Mouse (Mus musculus): ENCODE results near the gene Larp1. TPM values are rescaled to one million over a fixed set of nuclear protein-coding genes. Genes with fewer than 3 reads are reported as not detected.
A peak's percentile ranks its signal among the peaks of the same experiment; 100 is the strongest.

Larp1 gene
- polyA plus RNA-seq, 1 experiment from 2014 or later: 21.3 TPM

DNA sequence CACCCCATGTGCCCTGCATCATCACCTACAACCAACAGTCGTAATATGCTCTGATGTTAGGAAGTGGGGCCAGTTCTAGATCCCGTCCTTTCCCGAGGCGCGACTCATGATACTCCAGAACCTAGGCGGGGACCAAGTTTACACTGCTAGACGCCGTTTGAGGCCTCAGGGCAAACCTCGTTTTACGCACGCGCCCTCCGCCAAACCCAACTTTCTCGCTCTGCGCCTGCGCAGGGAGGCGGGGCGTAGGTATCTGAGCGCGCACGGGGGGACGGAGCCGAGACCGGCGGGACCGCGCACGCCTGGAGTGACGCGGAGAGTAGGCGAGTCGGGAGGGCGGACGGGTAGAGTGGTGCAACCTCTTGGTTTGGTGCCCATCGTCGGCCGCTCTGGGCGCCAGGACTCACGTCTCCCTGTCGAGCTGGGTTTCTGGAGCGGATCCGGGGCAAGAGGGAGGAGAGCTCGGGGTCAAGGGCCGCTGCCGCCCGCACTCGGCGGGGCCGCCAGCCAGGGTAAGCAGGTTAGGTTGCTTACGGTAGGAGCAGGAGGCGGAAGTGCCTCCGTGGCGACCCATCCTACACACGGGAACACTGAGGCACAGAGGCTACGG is 94.9 kb downstream of the Larp1 start, which contains the start of gene Cnot8:
Gene Cnot8, plus strand, starts transcription at position 457 of the 610 bp plus-strand sequence.
- Histone ChIP-seq H3K27ac (peak within 1 kb of the TSS; percentile 68), H3K4me1 (peaks cover 19% of the 10 kb centered on the region), H3K4me3 (peak within 1 kb of the TSS; percentile 92), H3K9me3 (no peaks in the 10 kb centered on the region), H3K36me3 (no peaks in the 10 kb centered on the region), H3K9ac (peak within 1 kb of the TSS; percentile 87), H3K27me3 (replicated peaks) (0 out of 2 replicates have a peak, but pooled peaks cover 2% of the 10 kb centered on the region), H3K4me2 (replicated peaks) (peak within 1 kb of the TSS; percentile 85)
- peak; percentile 98 for ATAC-seq (ENCODE audit: low FRiP score, low read depth)
- WGBS: under 1% methylated on average over 55 of the region's 55 CpGs

DNA sequence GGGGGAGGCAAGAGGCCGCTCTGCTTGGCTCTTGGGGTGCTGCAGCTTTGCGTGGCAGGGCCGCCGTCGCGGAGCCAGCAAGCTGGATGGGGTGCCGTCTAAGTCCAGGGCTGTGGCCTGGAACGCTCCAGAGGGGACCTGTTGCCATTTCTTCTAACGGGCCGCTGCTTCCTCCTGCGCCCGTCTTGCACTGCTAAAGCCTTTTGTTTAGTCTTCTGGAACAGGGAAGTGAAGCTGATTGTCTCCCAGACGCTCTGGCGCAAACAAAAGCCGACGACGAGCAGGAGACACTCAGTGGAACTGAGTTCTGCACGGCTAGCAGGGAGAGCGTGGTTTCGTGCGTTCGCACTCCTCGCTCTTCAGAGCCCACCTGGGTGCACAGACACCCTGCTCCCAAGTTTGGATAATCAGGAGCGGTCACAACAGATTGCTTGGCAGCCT is 95.5 kb downstream of the Larp1 start:
- peak overlapping the region; percentile 92 for H3K4me3 ChIP-seq
- WGBS: under 1% methylated on average over 24 of the region's 24 CpGs

DNA sequence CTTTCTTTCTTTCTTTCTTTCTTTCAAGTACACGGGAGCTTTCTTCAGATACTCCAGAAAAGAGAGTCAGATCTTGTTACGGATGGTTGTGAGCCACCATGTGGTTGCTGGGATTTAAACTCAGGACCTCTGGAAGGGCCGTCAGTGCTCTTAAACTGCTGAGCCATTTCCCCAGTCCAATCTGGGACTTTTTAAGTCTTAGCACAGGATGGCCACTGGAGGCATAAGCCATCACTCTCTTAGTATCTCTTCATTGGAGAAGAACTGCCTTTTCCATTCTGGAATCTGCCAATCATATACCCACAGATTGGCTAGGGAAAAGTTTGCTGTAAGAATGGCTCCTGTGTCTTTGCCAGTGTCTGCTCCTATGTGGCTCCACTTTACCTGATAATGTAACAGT is 98.1 kb downstream of the Larp1 start:
- Histone ChIP-seq H3K36me3 (peaks cover 26% of the 10 kb centered on the region), H3K4me1 (peaks cover 19% of the 10 kb centered on the region), H3K4me3 (no peak overlapping the region), H3K27me3 (replicated peaks) (no peaks in the 10 kb centered on the region), H3K27ac (no peak overlapping the region), H3K9me3 (no peaks in the 10 kb centered on the region), H3K9ac (no peak overlapping the region), H3K4me2 (replicated peaks) (no peak overlapping the region)
- ATAC-seq (ENCODE audit: low FRiP score, low read depth): no peak
- WGBS: 60% methylated on average over 3 of the region's 3 CpGs

More for the DNA sequence above, 95.5 kb downstream of the Larp1 start:
- ATAC-seq (ENCODE audit: low FRiP score, low read depth): peak; percentile 14
- Histone ChIP-seq H3K9ac (peak overlapping the region; percentile 87), H3K4me1 (peaks cover 19% of the 10 kb centered on the region), H3K27me3 (replicated peaks) (no peaks in the 10 kb centered on the region), H3K9me3 (no peaks in the 10 kb centered on the region), H3K4me2 (replicated peaks) (peak overlapping the region; percentile 85), H3K36me3 (peaks cover under 1% of the 10 kb centered on the region; the same call in 1 of the 2 replicates), H3K27ac (peak overlapping the region; percentile 68)

DNA sequence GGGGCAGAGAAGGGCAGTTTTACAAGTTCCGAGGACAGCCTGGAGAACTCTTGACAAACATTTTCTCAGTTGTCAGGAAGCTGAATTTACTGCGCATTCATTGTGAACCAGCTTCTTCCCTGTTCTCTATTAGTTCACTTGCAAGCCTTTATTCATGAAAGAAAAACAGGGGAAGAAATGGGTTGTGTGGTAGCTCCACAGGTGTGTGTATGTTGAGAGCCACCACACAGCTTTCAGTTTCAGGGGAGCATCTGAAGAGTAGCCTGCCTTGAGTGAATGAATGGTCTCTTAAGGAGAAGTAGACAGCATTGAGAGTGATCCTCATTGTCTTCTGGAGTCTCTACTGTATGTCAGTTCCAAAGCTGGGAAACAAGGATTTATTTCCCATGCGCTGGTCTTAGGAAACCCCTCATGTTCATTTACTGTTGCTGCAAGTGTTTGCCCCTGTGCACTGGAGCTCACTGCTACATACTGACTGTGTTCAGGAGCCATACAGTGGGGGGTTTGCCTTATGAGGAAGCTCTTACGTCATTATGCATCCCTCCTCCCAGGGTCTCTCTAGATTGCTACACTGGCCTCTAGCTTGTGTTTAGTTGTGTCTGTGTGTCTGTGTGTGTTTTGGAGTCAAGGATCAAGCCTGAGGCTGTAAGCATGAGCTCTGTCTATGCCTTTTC is 98.9 kb downstream of the Larp1 start:
- H3K9ac ChIP-seq: no peak overlapping the region
- H3K4me2 ChIP-seq (replicated peaks): no peak overlapping the region
- H3K9me3 ChIP-seq: no peaks in the 10 kb centered on the region
- 84% methylated on average over 4 of the region's 4 CpGs for WGBS
- ATAC-seq (ENCODE audit: low FRiP score, low read depth): no peak
- H3K36me3 ChIP-seq: peaks cover 33% of the 10 kb centered on the region
- H3K27ac ChIP-seq: no peak overlapping the region
- peaks cover 19% of the 10 kb centered on the region for H3K4me1 ChIP-seq
- no peak overlapping the region for H3K4me3 ChIP-seq
- H3K27me3 ChIP-seq (replicated peaks): no peaks in the 10 kb centered on the region

Other genes with a start within 250 kb of the Larp1 start
- gene Sap30l, start 207.4 kb upstream of the Larp1 start, polyA plus RNA-seq (2016; fragmentation: Nextera tagmentation; extraction: Ambion mirVana): 18.6 and 22.2 TPM in 2 replicates
- gene Hand1, start 176.2 kb upstream of the Larp1 start, polyA plus RNA-seq (2016; fragmentation: Nextera tagmentation; extraction: Ambion mirVana): 0.20 TPM in 2 replicates
- gene Gm12248, start 84.1 kb downstream of the Larp1 start, polyA plus RNA-seq (2016; fragmentation: Nextera tagmentation; extraction: Ambion mirVana): not detected in 2 replicates
- 109 and 116 TPM in 2 replicates for gene Cnot8, start 95.1 kb downstream of the Larp1 start, polyA plus RNA-seq (2016; fragmentation: Nextera tagmentation; extraction: Ambion mirVana)
- 19.1 and 22.3 TPM in 2 replicates for gene Gemin5, start 159.5 kb downstream of the Larp1 start, polyA plus RNA-seq (2016; fragmentation: Nextera tagmentation; extraction: Ambion mirVana)
- gene Mrpl22, start 162.6 kb downstream of the Larp1 start, polyA plus RNA-seq (2016; fragmentation: Nextera tagmentation; extraction: Ambion mirVana): 111 and 115 TPM in 2 replicates
- gene Igtp, start 190.5 kb downstream of the Larp1 start, polyA plus RNA-seq (2016; fragmentation: Nextera tagmentation; extraction: Ambion mirVana): 2.0 TPM in 2 replicates
- 0.50 and 0.85 TPM in 2 replicates for gene Irgm2, start 190.6 kb downstream of the Larp1 start, polyA plus RNA-seq (2016; fragmentation: Nextera tagmentation; extraction: Ambion mirVana)